Mouse (Mus musculus) kidney, embryonic 15.5 days (tissue): ENCODE measurements around the gene Tmtc4. TPM values are rescaled to one million over a fixed set of nuclear protein-coding genes. Genes with fewer than 3 reads are reported as not detected.

Experiments used
- ATAC-seq: fragments of 200-750 bp; cut with Nextera tagmentation; replicated peaks from 2 replicates; pipeline ENCODE4 v1.8.0; 2017; ENCODE audit warnings: moderate TSS enrichment; ENCODE audit not compliant: low FRiP score
- H3K27ac ChIP-seq: fragments of 300-500 bp; sonication (generic); 2 replicates; pipeline ENCODE4 v1.5.1; 2015; ENCODE audit warnings: mild to moderate bottlenecking, inconsistent platforms
- H3K27me3 ChIP-seq: fragments of 300-500 bp; sonication (generic); 2 replicates; pipeline ENCODE4 v1.6.1; 2015; ENCODE audit warnings: inconsistent platforms
- H3K36me3 ChIP-seq: fragments of 300-500 bp; sonication (generic); 2 replicates; pipeline ENCODE4 v1.6.1; 2015; ENCODE audit warnings: inconsistent platforms
- H3K4me1 ChIP-seq: fragments of 300-500 bp; sonication (generic); 2 replicates; pipeline ENCODE4 v1.6.1; 2015; ENCODE audit warnings: inconsistent platforms
- H3K4me2 ChIP-seq: fragments of 300-500 bp; sonication (generic); 2 replicates; pipeline ENCODE4 v1.6.1; 2015; ENCODE audit warnings: moderate library complexity, mild to moderate bottlenecking, inconsistent platforms
- H3K4me3 ChIP-seq: fragments of 300-500 bp; sonication (generic); replicated peaks from 2 replicates; pipeline ENCODE4 v1.5.1; 2015; ENCODE audit warnings: mild to moderate bottlenecking, inconsistent platforms
- H3K9ac ChIP-seq: fragments of 300-500 bp; sonication (generic); 2 replicates; pipeline ENCODE4 v1.6.1; 2015; ENCODE audit warnings: mild to moderate bottlenecking, inconsistent platforms
- H3K9me3 ChIP-seq: fragments of 300-500 bp; sonication (generic); replicated peaks from 2 replicates; pipeline ENCODE4 v1.6.1; 2016; ENCODE audit warnings: inconsistent platforms
- WGBS: fragments of 180-500 bp; shearing (Covaris S2); methylation state at CpG from one replicate; pipeline ENCODE4 v1.1.7; 2015; ENCODE audit warnings: mixed read lengths; 5-methylcytosine and 5-hydroxymethylcytosine counted together
- polyA plus RNA-seq: library from polyadenylated mRNA; unstranded; fragments of >200 nt; fragmentation: Nextera tagmentation; extraction: Ambion mirVana; gene quantifications from 2 replicates; pipeline ENCODE4 v1.2.1, GENCODE M21; 2015

Gene Tmtc4
- polyA plus RNA-seq, 1 experiment from 2014 or later: 37.2 TPM

DNA sequence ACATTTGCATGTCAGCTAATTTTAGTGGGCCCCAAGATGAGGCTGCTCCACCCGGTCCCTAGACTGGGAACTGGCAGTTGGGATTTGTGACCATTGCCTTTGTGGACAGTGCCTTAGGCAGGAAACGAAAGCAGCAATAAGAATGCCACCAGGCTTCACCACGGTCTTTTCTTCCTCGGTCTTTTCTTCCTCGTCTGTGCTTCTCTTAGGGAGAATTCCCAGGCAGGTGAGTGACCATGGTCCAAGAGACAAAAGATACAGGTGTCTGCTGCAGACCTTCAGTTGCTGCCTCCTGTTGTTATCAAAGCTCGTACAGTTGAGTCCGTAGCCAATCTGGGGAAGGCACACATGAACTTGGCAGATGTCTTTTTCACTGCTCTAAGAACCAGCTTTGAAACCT, 103.5 kb downstream of the Tmtc4 start:
- no peak overlapping the region for H3K27ac ChIP-seq
- H3K36me3 ChIP-seq: no peaks in the 10 kb centered on the region
- no peaks in the 10 kb centered on the region for H3K27me3 ChIP-seq
- H3K9me3 ChIP-seq: no peaks in the 10 kb centered on the region
- H3K4me2 ChIP-seq: no peak overlapping the region
- H3K4me3 ChIP-seq: no peak overlapping the region
- peaks cover 24% of the 10 kb centered on the region for H3K4me1 ChIP-seq
- no peak overlapping the region for H3K9ac ChIP-seq
- no peak for ATAC-seq
- whole genome bisulfite sequencing: 60% methylated on average over 7 of the region's 7 CpGs

GRCm38 (mm10) chr14:122877787-122878186, 106.0 kb downstream of the Tmtc4 start:
- no peak overlapping the region for H3K27ac ChIP-seq
- no peak overlapping the region for H3K9ac ChIP-seq
- H3K4me3 ChIP-seq: no peak overlapping the region
- H3K36me3 ChIP-seq: no peaks in the 10 kb centered on the region
- no peaks in the 10 kb centered on the region for H3K27me3 ChIP-seq
- peaks cover 11% of the 10 kb centered on the region for H3K4me1 ChIP-seq
- no peaks in the 10 kb centered on the region for H3K9me3 ChIP-seq
- ATAC-seq: no peak
- WGBS: 79% methylated on average over 3 of the region's 3 CpGs
- no peak overlapping the region for H3K4me2 ChIP-seq

GRCm38 (mm10) chr14:122876723-122877122, 107.1 kb downstream of the Tmtc4 start:
- 0 out of 2 replicates have a peak, but pooled peaks have one; percentile 40 for ATAC-seq
- 73% methylated on average over 7 of the region's 7 CpGs for WGBS
- 0 out of 2 replicates have a peak, but pooled peaks cover 3% of the 10 kb centered on the region for H3K4me1 ChIP-seq
- H3K36me3 ChIP-seq: no peaks in the 10 kb centered on the region
- H3K27me3 ChIP-seq: no peaks in the 10 kb centered on the region
- H3K4me3 ChIP-seq: no peak overlapping the region
- H3K4me2 ChIP-seq: no peak overlapping the region
- no peak overlapping the region for H3K27ac ChIP-seq
- no peak overlapping the region for H3K9ac ChIP-seq
- no peaks in the 10 kb centered on the region for H3K9me3 ChIP-seq

- Histone ChIP-seq H3K4me1 (no peaks in the 10 kb centered on the region), H3K4me2 (no peak overlapping the region), H3K4me3 (no peak overlapping the region), H3K27ac (no peak overlapping the region), H3K27me3 (no peaks in the 10 kb centered on the region), H3K9ac (no peak overlapping the region), H3K36me3 (no peaks in the 10 kb centered on the region), H3K9me3 (no peaks in the 10 kb centered on the region)
- ATAC-seq: peak; percentile 95
- WGBS: under 1% methylated on average over 6 of the region's 6 CpGs
Measured at GRCm38 (mm10) chr14:122876163-122876562, 107.7 kb downstream of the Tmtc4 start.

GRCm38 (mm10) chr14:122875636-122876035, 108.2 kb downstream of the Tmtc4 start:
- no peak overlapping the region for H3K9ac ChIP-seq
- H3K36me3 ChIP-seq: no peaks in the 10 kb centered on the region
- no peak overlapping the region for H3K4me3 ChIP-seq
- H3K9me3 ChIP-seq: no peaks in the 10 kb centered on the region
- H3K27ac ChIP-seq: no peak overlapping the region
- no peak for ATAC-seq
- H3K4me1 ChIP-seq: no peaks in the 10 kb centered on the region
- H3K4me2 ChIP-seq: no peak overlapping the region
- WGBS: 67% methylated on average over 6 of the region's 6 CpGs
- no peaks in the 10 kb centered on the region for H3K27me3 ChIP-seq

- no peak overlapping the region for H3K4me3 ChIP-seq
- H3K9ac ChIP-seq: no peak overlapping the region
- H3K4me2 ChIP-seq: no peak overlapping the region
- 83% methylated on average over 8 of the region's 8 CpGs for WGBS
- no peak overlapping the region for H3K27ac ChIP-seq
- no peaks in the 10 kb centered on the region for H3K9me3 ChIP-seq
- H3K4me1 ChIP-seq: no peaks in the 10 kb centered on the region
- ATAC-seq: no peak
- no peaks in the 10 kb centered on the region for H3K27me3 ChIP-seq
- no peaks in the 10 kb centered on the region for H3K36me3 ChIP-seq
Measured at GRCm38 (mm10) chr14:122875056-122875455, 108.8 kb downstream of the Tmtc4 start.

DNA sequence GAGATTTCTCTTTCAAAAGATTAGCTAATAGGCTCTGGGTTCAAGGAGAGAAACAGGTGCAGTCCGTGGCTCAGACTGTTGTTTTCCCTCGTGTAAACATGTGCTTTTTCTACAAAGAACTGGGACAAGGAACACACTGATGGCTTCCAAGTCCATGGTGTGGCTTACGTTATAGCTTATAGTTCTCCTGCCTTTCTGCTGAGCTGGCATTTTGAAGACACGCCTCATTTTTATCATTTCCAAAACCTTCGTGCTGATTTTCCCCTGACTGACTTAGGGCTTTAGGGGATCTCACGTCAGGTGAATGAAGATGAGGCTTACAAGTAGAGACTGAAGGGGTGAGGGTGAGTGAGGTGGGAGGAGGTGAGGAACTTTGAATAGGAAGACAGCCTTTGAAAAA, 111.2 kb downstream of the Tmtc4 start:
- no peak overlapping the region for H3K4me2 ChIP-seq
- H3K36me3 ChIP-seq: no peaks in the 10 kb centered on the region
- WGBS: 85% methylated on average over 6 of the region's 6 CpGs
- no peak overlapping the region for H3K9ac ChIP-seq
- H3K27ac ChIP-seq: no peak overlapping the region
- H3K4me1 ChIP-seq: no peaks in the 10 kb centered on the region; the same call in 1 of the 2 replicates
- H3K9me3 ChIP-seq: no peaks in the 10 kb centered on the region
- H3K27me3 ChIP-seq: no peaks in the 10 kb centered on the region
- no peak overlapping the region for H3K4me3 ChIP-seq
- no peak for ATAC-seq

DNA sequence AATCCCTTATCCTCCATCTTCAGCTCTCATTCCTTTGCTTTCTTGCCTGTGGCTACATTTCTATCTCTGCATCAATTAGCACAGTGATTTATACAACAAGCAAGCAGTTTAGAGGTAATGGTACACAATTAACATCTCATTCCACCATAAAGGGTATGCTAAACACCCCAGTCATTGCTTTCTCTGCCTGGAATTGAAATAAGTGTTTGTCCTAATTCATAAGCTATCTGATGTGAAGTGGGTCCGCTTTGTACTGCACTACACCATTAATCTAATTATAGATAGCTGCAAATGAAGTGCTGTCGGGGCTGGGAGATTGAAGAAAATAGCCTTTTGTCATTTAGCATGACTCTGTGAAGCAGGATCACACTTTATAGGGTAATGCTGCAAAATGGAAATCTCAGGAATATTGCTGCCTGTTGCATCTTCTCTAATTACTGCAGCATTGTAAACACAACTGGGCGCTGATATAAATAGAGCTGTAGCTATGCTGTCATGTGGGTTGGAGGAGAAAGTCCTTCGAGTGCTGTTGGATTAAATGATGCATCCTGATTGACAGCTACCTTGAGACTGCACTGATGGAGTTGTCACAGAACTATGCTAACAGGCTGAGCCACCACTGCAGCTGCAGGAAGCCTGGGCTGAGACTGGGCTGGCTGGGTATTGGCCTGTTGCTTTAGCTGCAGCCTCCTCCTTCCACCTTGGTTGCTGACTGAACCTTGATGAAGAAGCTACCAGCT, 111.8 kb downstream of the Tmtc4 start:
- WGBS: 65% methylated on average over 4 of the region's 4 CpGs
- H3K36me3 ChIP-seq: no peaks in the 10 kb centered on the region
- no peak for ATAC-seq
- no peak overlapping the region for H3K9ac ChIP-seq
- H3K9me3 ChIP-seq: no peaks in the 10 kb centered on the region
- H3K4me3 ChIP-seq: no peak overlapping the region
- H3K27me3 ChIP-seq: no peaks in the 10 kb centered on the region
- no peak overlapping the region for H3K27ac ChIP-seq
- H3K4me2 ChIP-seq: no peak overlapping the region
- H3K4me1 ChIP-seq: peaks cover 2% of the 10 kb centered on the region; the same call in 1 of the 2 replicates

GRCm38 (mm10) chr14:122869831-122870230, 114.0 kb downstream of the Tmtc4 start:
- no peaks in the 10 kb centered on the region for H3K27me3 ChIP-seq
- no peaks in the 10 kb centered on the region for H3K9me3 ChIP-seq
- WGBS: 59% methylated on average over 6 of the region's 6 CpGs
- H3K4me2 ChIP-seq: no peak overlapping the region
- H3K36me3 ChIP-seq: no peaks in the 10 kb centered on the region
- ATAC-seq: no peak
- H3K27ac ChIP-seq: no peak overlapping the region
- peaks cover 2% of the 10 kb centered on the region; the same call in 1 of the 2 replicates for H3K4me1 ChIP-seq
- no peak overlapping the region for H3K9ac ChIP-seq
- no peak overlapping the region for H3K4me3 ChIP-seq

Other genes with a start within 250 kb of the Tmtc4 start
- 17.0 and 17.3 TPM in 2 replicates for gene Ggact, start 70.3 kb downstream of the Tmtc4 start, polyA plus RNA-seq